Mouse (Mus musculus) frontal cortex, postnatal 36 days (tissue): ENCODE data around the gene Fbh1.
A peak's percentile ranks its signal among the peaks of the same experiment; 100 is the strongest.

ENCODE experiments used
- DNase-seq, 2 experiments: peaks; one replicate each; pipeline ENCODE4 v3.0.0; 2022; ENCODE audit warnings: low spot score in 2 of 2

Gene Fbh1

GRCm38 (mm10) chr2:11777091-11778068 lies at the start of gene Fbh1, which contains the start of gene Ankrd16:
Gene Fbh1, minus strand, starts transcription at chr2:11777582.
Gene Ankrd16, plus strand, starts transcription at chr2:11777876.
- DNase-seq: peak; percentile 100

GRCm38 (mm10) chr2:11801299-11801930 lies 24.0 kb upstream of the Fbh1 start:
- no peak for DNase-seq

GRCm38 (mm10) chr2:11797930-11798364 lies 20.6 kb upstream of the Fbh1 start:
- no peak for DNase-seq

GRCm38 (mm10) chr2:11794668-11795067 lies 17.3 kb upstream of the Fbh1 start:
- no peak for DNase-seq

GRCm38 (mm10) chr2:11784159-11784558 lies 6.8 kb upstream of the Fbh1 start:
- no peak for DNase-seq

- peak; percentile 82 to 85 for DNase-seq
These were observed 873 bp upstream of the Fbh1 start for GRCm38 (mm10) chr2:11778087-11778823.

GRCm38 (mm10) chr2:11776415-11776814 lies 967 bp downstream of the Fbh1 start:
- DNase-seq: no peak

- no peak for DNase-seq
These were observed 2.3 kb downstream of the Fbh1 start for GRCm38 (mm10) chr2:11775121-11775520.

GRCm38 (mm10) chr2:11774426-11774825 lies 3.0 kb downstream of the Fbh1 start:
- no peak for DNase-seq

- DNase-seq: peak in 1 of 2 experiments; percentile 34
These were observed 5.0 kb downstream of the Fbh1 start for GRCm38 (mm10) chr2:11772401-11772800.

- DNase-seq: no peak
These were observed 5.7 kb downstream of the Fbh1 start for GRCm38 (mm10) chr2:11771701-11772100.

GRCm38 (mm10) chr2:11767161-11767545 lies 10.2 kb downstream of the Fbh1 start:
- no peak for DNase-seq

- DNase-seq: no peak
These were observed 10.8 kb downstream of the Fbh1 start for GRCm38 (mm10) chr2:11766485-11767160.

GRCm38 (mm10) chr2:11765694-11766093 lies 11.7 kb downstream of the Fbh1 start:
- peak in 1 of 2 experiments; percentile 32 for DNase-seq

- DNase-seq: no peak
These were observed 14.8 kb downstream of the Fbh1 start for GRCm38 (mm10) chr2:11762541-11762940.

- no peak for DNase-seq
These were observed 37.8 kb downstream of the Fbh1 start for GRCm38 (mm10) chr2:11739516-11740051.

- no peak for DNase-seq
These were observed 38.6 kb downstream of the Fbh1 start for GRCm38 (mm10) chr2:11738794-11739193.

- DNase-seq: no peak
These were observed 41.5 kb downstream of the Fbh1 start for GRCm38 (mm10) chr2:11735853-11736252.

GRCm38 (mm10) chr2:11732978-11733377 lies 44.4 kb downstream of the Fbh1 start:
- DNase-seq: no peak

- no peak for DNase-seq
These were observed 48.3 kb downstream of the Fbh1 start for GRCm38 (mm10) chr2:11729091-11729490.

- DNase-seq: peak in 1 of 2 experiments; percentile 24
These were observed 49.8 kb downstream of the Fbh1 start for GRCm38 (mm10) chr2:11727574-11727973.
